Mouse (Mus musculus): Measurements from ENCODE around the gene Sv2c.

The Sv2c gene

GRCm38 (mm10) chr13:96073555-96073954 is 58.8 kb downstream of the Sv2c start:
- DNase-seq (ENCODE audit: extremely low spot score, low spot score): no peak

- DNase-seq (ENCODE audit: extremely low spot score, low spot score): no peak
Measured at GRCm38 (mm10) chr13:96052755-96053154, 79.6 kb downstream of the Sv2c start.

GRCm38 (mm10) chr13:96045396-96045795 is 87.0 kb downstream of the Sv2c start:
- DNase-seq (ENCODE audit: extremely low spot score, low spot score): no peak

GRCm38 (mm10) chr13:96040275-96041042 is 91.9 kb downstream of the Sv2c start:
- DNase-seq (ENCODE audit: extremely low spot score, low spot score): no peak

- DNase-seq (ENCODE audit: extremely low spot score, low spot score): no peak
Measured at GRCm38 (mm10) chr13:96039536-96039935, 92.8 kb downstream of the Sv2c start.

GRCm38 (mm10) chr13:96030368-96031223 is 101.8 kb downstream of the Sv2c start:
- peak; percentile 65 for DNase-seq (ENCODE audit: extremely low spot score, low spot score)

- DNase-seq (ENCODE audit: extremely low spot score, low spot score): no peak
Measured at GRCm38 (mm10) chr13:96023858-96024257, 108.5 kb downstream of the Sv2c start.

- DNase-seq (ENCODE audit: extremely low spot score, low spot score): no peak
Measured at GRCm38 (mm10) chr13:96015516-96015915, 116.9 kb downstream of the Sv2c start.

GRCm38 (mm10) chr13:96010861-96011511 is 121.4 kb downstream of the Sv2c start:
- DNase-seq (ENCODE audit: extremely low spot score, low spot score): peak; percentile 58

- no peak for DNase-seq (ENCODE audit: extremely low spot score, low spot score)
Measured at GRCm38 (mm10) chr13:96008975-96009374, 123.4 kb downstream of the Sv2c start.

GRCm38 (mm10) chr13:96008154-96008553 is 124.2 kb downstream of the Sv2c start:
- DNase-seq (ENCODE audit: extremely low spot score, low spot score): no peak

GRCm38 (mm10) chr13:96003539-96003938 is 128.8 kb downstream of the Sv2c start:
- DNase-seq (ENCODE audit: extremely low spot score, low spot score): no peak

GRCm38 (mm10) chr13:96002475-96002874 is 129.9 kb downstream of the Sv2c start:
- no peak for DNase-seq (ENCODE audit: extremely low spot score, low spot score)

- peak; percentile 35 for DNase-seq (ENCODE audit: extremely low spot score, low spot score)
Measured at GRCm38 (mm10) chr13:95999396-95999795, 133.0 kb downstream of the Sv2c start.

GRCm38 (mm10) chr13:95997294-95997693 is 135.1 kb downstream of the Sv2c start:
- no peak for DNase-seq (ENCODE audit: extremely low spot score, low spot score)

- no peak for DNase-seq (ENCODE audit: extremely low spot score, low spot score)
Measured at GRCm38 (mm10) chr13:95994705-95995703, 137.4 kb downstream of the Sv2c start.

GRCm38 (mm10) chr13:95988181-95988580 is 144.2 kb downstream of the Sv2c start:
- no peak for DNase-seq (ENCODE audit: extremely low spot score, low spot score)

GRCm38 (mm10) chr13:95987147-95987546 is 145.2 kb downstream of the Sv2c start:
- DNase-seq (ENCODE audit: extremely low spot score, low spot score): no peak

- DNase-seq (ENCODE audit: extremely low spot score, low spot score): no peak
Measured at GRCm38 (mm10) chr13:95986375-95986774, 146.0 kb downstream of the Sv2c start.

- no peak for DNase-seq (ENCODE audit: extremely low spot score, low spot score)
Measured at GRCm38 (mm10) chr13:95975225-95975624, 157.2 kb downstream of the Sv2c start.

- no peak for DNase-seq (ENCODE audit: extremely low spot score, low spot score)
Measured at GRCm38 (mm10) chr13:95974106-95974505, 158.3 kb downstream of the Sv2c start.
